Mouse (Mus musculus): ENCODE measurements around the gene Serpina1b. TPM values are rescaled to one million over a fixed set of nuclear protein-coding genes. Genes with fewer than 3 reads are reported as not detected.
"Not testable (repeated sequence)": the region's sequence is repeated elsewhere in the genome, so short reads cannot be mapped to it uniquely, and the experiment has no call there.

Serpina1b gene
- polyA plus RNA-seq, 1 experiment from 2014 or later: 0.27 TPM

DNA sequence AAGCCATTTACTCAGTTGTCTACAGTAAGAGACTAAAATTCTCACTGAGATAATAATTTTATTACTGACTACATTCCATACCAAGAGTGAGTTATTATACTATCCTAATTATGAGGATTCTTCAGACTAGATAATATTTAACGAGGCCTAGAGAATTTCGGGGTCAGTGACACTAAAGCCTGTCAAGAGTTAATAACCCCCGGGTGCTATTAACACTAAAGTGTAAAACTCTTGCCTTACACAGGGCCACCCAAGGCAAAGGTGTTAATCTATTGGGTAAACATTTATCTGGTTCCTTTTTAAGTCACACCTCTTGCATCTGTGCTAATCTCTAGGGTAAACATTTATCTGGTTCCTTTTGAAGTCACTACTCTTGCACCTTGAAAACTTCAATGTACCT, 69.9 kb downstream of the Serpina1b start:
- not testable (repeated sequence) for H3K4me2 ChIP-seq; H3K4me3 ChIP-seq; H3K27me3 ChIP-seq; H3K36me3 ChIP-seq; ATAC-seq (ENCODE audit: low read depth); H3K9me3 ChIP-seq; H3K9ac ChIP-seq; H3K4me1 ChIP-seq (replicated peaks); H3K27ac ChIP-seq (replicated peaks)
- 89% methylated on average over 3 of the region's 3 CpGs for WGBS

DNA sequence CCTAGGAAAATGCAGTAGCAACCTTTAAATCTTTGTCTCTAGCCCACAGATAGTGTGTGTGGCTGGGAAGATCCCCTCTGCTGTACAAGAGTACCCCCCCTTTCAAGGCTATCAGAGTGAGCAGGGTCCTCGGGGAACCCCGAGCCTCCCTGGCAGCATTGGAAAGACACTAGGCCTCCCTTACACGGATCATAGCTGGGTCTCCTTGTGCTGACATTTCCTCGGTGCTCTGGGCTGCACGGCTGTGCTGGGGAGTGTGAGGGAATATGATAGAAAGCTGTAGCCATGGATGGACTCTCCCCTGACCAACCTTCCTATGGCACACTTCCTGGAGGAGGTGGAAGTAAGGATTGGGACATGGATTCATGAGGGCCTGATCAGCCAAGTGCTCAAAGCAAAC, 84.2 kb downstream of the Serpina1b start:
- not testable (repeated sequence) for H3K27ac ChIP-seq (replicated peaks); H3K4me2 ChIP-seq; H3K4me1 ChIP-seq (replicated peaks); ATAC-seq (ENCODE audit: low read depth); H3K27me3 ChIP-seq; H3K4me3 ChIP-seq; H3K9ac ChIP-seq; H3K9me3 ChIP-seq; H3K36me3 ChIP-seq
- WGBS: 89% methylated on average over 5 of the region's 5 CpGs

DNA sequence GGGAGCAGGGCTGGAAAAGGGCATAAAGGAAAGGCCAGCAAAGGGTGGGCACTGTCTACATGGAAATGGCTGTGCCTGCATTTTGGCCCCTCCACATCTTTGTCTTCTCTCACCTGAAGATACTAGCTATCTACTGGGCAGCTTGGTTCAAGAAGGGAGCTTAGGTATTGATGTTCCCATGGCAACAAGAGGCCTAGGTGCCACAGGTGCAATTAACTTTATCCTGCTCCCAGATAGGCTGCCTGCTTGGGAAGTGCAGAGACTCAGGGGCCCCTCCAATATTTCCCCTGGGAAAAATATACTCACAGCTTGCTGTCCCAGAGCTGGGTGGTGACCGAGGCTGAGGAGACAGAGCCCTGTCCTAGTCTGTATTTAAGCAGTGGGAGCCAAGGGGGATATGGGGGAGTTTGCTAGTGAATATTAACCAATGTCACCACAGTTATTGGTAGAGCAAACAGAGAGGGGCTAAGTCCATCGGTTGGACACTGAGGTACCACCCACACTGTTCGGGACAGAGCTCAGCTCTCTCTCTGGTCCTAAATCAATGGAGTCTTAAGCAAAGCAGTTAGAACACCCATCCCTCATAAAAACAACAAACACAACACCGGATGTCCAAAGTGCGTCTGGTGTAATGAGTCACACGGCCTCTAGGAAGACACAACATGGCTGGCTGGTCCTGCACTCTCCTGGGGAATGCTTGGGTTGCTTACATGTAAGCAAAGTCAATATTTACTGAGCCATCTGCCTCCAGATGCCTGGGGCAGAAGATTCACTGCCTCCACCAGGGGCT, 92.2 kb downstream of the Serpina1b start:
- not testable (repeated sequence) for H3K27ac ChIP-seq (replicated peaks); H3K4me3 ChIP-seq; H3K36me3 ChIP-seq; H3K9me3 ChIP-seq; H3K27me3 ChIP-seq; H3K9ac ChIP-seq; H3K4me1 ChIP-seq (replicated peaks); ATAC-seq (ENCODE audit: low read depth); H3K4me2 ChIP-seq
- WGBS: 86% methylated on average over 6 of the region's 6 CpGs

DNA sequence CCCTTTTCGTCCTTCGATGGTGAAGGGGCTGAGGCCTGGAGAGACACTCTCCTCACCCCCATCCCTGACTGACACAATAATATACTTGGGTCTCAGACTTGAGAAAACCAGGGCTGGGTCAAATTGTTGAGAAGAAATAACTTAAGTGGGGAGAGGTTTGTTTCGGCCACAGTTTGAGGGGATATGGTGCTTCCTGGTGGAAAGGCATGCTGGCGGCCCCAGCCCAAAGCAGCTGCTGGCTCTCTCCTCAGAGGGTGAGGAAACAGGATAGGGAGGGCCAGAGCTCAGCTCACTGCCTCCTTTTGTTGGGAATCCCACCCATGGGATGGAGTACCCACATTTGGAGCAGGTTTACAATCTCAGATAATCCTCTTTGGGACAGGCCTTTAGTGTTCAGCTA, 94.6 kb downstream of the Serpina1b start:
- not testable (repeated sequence) for H3K36me3 ChIP-seq; ATAC-seq (ENCODE audit: low read depth); H3K9me3 ChIP-seq; H3K27me3 ChIP-seq; H3K27ac ChIP-seq (replicated peaks); H3K4me3 ChIP-seq; H3K4me1 ChIP-seq (replicated peaks); H3K4me2 ChIP-seq; H3K9ac ChIP-seq
- WGBS: 74% methylated on average over 4 of the region's 4 CpGs

DNA sequence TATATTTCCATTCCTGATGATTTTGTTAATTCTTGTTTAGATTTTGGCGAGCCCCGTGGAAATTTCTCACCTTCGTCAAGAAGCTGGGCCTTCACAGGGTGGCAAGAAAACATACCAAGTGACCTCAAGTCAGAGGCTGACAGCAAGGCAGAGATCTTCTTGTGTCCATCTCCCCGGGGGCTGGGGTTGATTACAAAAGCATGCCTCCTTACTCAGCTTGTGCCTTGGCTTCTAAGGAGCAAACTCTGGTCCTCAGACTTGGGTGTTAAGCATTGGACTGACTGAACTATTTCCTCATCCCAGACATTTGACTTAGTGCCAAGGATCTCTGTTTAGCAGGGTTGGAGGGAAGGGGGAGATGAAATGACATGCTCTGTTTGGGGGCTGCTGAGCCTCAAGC, 95.1 kb downstream of the Serpina1b start:
- H3K9ac ChIP-seq; H3K36me3 ChIP-seq; H3K9me3 ChIP-seq; ATAC-seq (ENCODE audit: low read depth); H3K27ac ChIP-seq (replicated peaks); H3K4me1 ChIP-seq (replicated peaks); H3K27me3 ChIP-seq; H3K4me2 ChIP-seq; H3K4me3 ChIP-seq: not testable (repeated sequence)
- WGBS: 87% methylated on average over 4 of the region's 4 CpGs

DNA sequence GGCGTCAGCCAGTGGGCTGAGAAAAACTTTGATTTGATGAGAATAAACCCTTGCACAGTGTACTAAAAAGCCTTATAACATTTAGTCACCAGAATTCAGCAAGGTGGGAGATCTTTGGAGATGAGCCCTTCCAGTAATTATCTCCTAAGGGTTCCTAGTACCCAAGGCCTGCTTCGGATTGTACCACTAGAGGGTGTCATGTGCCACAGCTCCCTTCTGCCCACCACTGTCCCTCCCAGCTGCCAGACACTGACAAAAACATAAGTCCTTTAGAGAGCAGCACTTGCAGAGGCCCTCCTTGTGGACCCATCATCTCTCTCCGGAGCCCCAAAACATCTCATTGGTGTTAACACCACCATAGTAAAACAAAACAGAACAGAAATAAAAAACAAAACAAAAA, 118.6 kb downstream of the Serpina1b start:
- no peaks in the 10 kb centered on the region for H3K4me1 ChIP-seq (replicated peaks)
- no peak overlapping the region for H3K4me3 ChIP-seq
- no peak overlapping the region for H3K4me2 ChIP-seq
- 82% methylated on average over 3 of the region's 3 CpGs for WGBS
- no peaks in the 10 kb centered on the region for H3K36me3 ChIP-seq
- no peak for ATAC-seq (ENCODE audit: low read depth)
- no peak overlapping the region for H3K9ac ChIP-seq
- no peak overlapping the region for H3K27ac ChIP-seq (replicated peaks)
- H3K27me3 ChIP-seq: no peaks in the 10 kb centered on the region
- no peaks in the 10 kb centered on the region for H3K9me3 ChIP-seq

DNA sequence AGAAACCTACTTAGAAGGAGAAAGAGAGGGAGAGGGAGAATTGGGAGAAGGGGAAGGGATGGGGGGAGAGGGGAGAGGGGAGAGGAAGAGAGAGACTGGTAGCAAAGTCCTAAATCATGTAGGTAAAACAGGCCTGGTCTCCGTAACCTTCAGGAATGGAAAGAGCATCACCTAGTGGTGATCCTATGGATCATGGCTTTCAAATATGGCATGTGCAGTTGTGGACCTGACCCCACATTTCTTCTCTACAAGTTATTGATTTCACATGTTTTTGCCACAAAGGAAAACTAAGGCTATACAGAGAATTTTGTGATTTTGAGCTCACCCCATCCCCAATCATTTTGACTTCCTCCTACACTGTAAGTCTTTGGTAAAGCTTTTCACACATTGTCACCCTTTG, 119.8 kb downstream of the Serpina1b start:
- 60% methylated on average over 1 of the region's 1 CpGs for WGBS
- H3K4me3 ChIP-seq: no peak overlapping the region
- H3K27me3 ChIP-seq: no peaks in the 10 kb centered on the region
- H3K9me3 ChIP-seq: no peaks in the 10 kb centered on the region
- no peaks in the 10 kb centered on the region for H3K4me1 ChIP-seq (replicated peaks)
- no peak overlapping the region for H3K9ac ChIP-seq
- no peaks in the 10 kb centered on the region for H3K36me3 ChIP-seq
- no peak overlapping the region for H3K27ac ChIP-seq (replicated peaks)
- no peak for ATAC-seq (ENCODE audit: low read depth)
- no peak overlapping the region for H3K4me2 ChIP-seq

DNA sequence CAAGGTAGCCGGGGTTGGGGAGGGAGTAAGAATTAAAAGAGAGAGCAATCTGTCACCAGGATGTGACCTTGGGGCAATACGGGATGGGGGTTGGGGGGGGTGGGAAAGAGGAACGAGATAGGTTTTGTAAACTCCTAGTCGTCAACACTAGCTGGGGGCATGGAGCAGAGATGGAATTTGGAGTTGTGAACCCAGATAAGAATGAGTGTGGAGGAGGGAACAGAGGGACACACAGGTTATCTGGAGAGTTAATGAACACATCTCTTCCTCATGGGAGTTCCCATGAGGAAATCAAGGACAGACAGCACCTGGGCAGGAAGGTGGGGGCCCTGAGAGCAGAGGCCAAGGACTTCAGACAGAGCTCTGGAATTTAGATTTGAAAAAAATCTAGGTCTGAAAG, 124.1 kb downstream of the Serpina1b start:
- no peaks in the 10 kb centered on the region for H3K27me3 ChIP-seq
- no peak overlapping the region for H3K4me2 ChIP-seq
- H3K36me3 ChIP-seq: no peaks in the 10 kb centered on the region
- H3K27ac ChIP-seq (replicated peaks): no peak overlapping the region
- H3K9me3 ChIP-seq: no peaks in the 10 kb centered on the region
- no peak overlapping the region for H3K9ac ChIP-seq
- H3K4me3 ChIP-seq: no peak overlapping the region
- ATAC-seq (ENCODE audit: low read depth): no peak
- WGBS: 85% methylated on average over 4 of the region's 4 CpGs
- no peaks in the 10 kb centered on the region for H3K4me1 ChIP-seq (replicated peaks)

DNA sequence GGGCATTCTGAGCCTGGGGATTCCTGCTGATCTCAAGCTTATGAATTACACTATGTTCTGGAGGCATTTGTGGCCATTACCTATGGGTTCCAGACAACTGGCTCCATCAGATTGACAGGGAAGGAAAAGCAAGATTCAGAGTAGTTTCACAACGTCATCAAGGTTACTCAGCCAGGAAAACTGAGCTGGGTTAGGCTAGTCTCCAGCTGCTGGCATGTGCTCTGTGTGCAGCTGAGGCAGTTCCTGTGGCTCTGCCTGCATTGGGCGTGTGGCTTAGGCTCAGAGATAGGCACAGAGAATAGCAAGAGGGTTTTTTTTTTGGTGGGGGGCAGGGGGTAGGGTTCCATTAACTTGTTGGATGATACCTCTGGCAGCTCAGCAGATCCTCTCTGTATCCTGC, 124.6 kb downstream of the Serpina1b start:
- H3K36me3 ChIP-seq: no peaks in the 10 kb centered on the region
- no peak overlapping the region for H3K9ac ChIP-seq
- no peaks in the 10 kb centered on the region for H3K4me1 ChIP-seq (replicated peaks)
- no peak overlapping the region for H3K27ac ChIP-seq (replicated peaks)
- no peaks in the 10 kb centered on the region for H3K27me3 ChIP-seq
- no peak for ATAC-seq (ENCODE audit: low read depth)
- H3K9me3 ChIP-seq: no peaks in the 10 kb centered on the region
- H3K4me2 ChIP-seq: no peak overlapping the region
- no peak overlapping the region for H3K4me3 ChIP-seq
- WGBS: 68% methylated on average over 2 of the region's 2 CpGs

DNA sequence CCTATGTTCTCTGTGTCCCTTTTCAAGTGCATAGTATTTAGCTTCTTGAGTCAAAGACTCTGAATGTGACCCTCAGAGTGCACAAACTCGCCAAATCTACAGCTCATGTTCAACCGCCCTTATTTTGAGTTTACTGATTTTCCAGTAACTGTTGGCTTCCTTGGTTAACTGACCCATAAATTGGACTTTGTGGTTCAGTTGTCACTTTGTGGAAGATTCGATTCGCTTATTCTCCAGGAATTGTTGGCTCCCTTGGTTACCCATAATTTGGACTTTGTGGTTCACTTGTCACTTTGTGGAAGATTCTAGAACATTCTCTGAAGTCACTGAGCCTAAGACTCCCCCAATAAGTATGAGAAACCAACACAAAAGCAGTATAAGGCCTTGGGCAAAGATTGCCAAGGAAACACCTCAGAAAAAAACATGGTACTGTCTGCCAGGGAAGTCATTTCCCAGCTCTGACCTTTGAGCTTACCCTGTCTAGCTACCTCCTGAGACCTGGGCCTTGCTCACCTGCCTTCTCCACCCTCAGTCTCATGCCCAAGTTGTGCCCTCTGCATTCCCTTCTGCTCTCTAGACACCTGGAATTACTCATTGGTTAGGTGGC, 129.9 kb downstream of the Serpina1b start:
- ATAC-seq (ENCODE audit: low read depth): no peak
- no peaks in the 10 kb centered on the region for H3K9me3 ChIP-seq
- no peaks in the 10 kb centered on the region for H3K4me1 ChIP-seq (replicated peaks)
- 84% methylated on average over 4 of the region's 4 CpGs for WGBS
- H3K36me3 ChIP-seq: no peaks in the 10 kb centered on the region
- no peak overlapping the region for H3K27ac ChIP-seq (replicated peaks)
- H3K9ac ChIP-seq: no peak overlapping the region
- no peak overlapping the region for H3K4me3 ChIP-seq
- H3K27me3 ChIP-seq: no peaks in the 10 kb centered on the region
- no peak overlapping the region for H3K4me2 ChIP-seq

DNA sequence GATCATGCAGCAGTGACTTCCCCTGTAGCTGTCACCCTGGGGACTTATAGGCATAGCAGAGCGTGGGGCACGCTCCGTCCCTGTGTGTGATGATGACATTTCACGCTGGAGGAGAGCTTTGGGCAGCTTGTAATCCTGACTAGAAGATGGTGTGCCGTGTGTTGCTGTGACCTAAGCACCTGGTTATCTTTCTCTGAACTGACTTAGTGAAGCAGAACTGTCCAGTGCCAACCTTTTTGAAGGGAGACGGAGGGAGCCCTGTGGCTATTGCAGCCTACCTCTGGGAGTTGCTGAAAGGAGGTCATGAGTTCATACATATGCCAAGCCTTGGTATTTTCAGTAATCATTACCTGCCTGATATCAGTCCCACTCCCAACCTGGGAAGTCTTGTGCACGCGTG, 134.7 kb downstream of the Serpina1b start, which contains the start of gene Serpina1f:
Serpina1f (minus strand) TSS at position 101 of the 400 bp plus-strand sequence.
- Histone ChIP-seq H3K4me3 (no peak within 1 kb of the TSS), H3K27me3 (no peaks in the 10 kb centered on the region), H3K4me1 (replicated peaks) (no peaks in the 10 kb centered on the region), H3K9ac (no peak within 1 kb of the TSS), H3K36me3 (no peaks in the 10 kb centered on the region), H3K27ac (replicated peaks) (no peak within 1 kb of the TSS), H3K9me3 (no peaks in the 10 kb centered on the region), H3K4me2 (no peak within 1 kb of the TSS)
- 88% methylated on average over 8 of the region's 8 CpGs for WGBS
- no peak for ATAC-seq (ENCODE audit: low read depth)

DNA sequence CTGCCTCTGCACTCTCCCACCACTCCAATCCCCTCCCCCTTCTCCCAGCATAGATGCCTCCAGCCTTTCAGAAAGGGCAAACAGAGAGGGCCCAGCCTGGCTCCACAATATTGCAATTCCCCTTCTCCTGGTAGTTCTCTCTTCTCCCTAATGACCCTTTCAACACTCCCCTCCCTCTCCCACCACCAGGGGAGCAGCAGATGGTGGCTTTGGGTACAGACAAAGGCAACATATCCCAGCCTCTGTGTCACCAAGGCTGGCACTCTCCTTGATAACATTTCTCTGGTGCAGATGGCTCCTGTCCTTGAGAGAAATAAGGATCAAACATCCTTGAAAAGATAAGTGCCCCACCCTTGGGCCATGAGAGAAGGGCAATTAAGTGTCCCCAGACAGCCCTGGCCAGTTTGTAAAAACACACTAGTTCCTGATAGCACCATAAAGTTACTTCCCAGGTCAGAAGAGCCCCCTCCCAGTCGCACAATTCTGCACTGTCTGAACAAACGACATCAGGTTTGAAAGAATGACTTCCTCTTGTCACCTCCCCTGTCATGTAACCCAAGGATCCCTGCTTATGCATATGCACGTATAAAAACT, 141.9 kb downstream of the Serpina1b start:
- Histone ChIP-seq H3K4me1 (replicated peaks) (no peaks in the 10 kb centered on the region), H3K27ac (replicated peaks) (no peak overlapping the region), H3K9me3 (no peaks in the 10 kb centered on the region), H3K9ac (no peak overlapping the region), H3K4me2 (no peak overlapping the region), H3K4me3 (no peak overlapping the region), H3K36me3 (no peaks in the 10 kb centered on the region), H3K27me3 (no peaks in the 10 kb centered on the region)
- WGBS: 29% methylated on average over 3 of the region's 3 CpGs
- ATAC-seq (ENCODE audit: low read depth): no peak

Data from neural tube, embryonic 13.5 days (tissue).